Mouse (Mus musculus) kidney, embryonic 14.5 days (tissue): ENCODE results near the gene Sbk2. TPM values are rescaled to one million over a fixed set of nuclear protein-coding genes. Genes with fewer than 3 reads are reported as not detected.
"Not testable (repeated sequence)": the region's sequence is repeated elsewhere in the genome, so short reads cannot be mapped to it uniquely, and the experiment has no call there.

Source experiments
- ATAC-seq: fragments of 200-750 bp; cut with Nextera tagmentation; 2 replicates; pipeline ENCODE4 v1.8.0; 2017; ENCODE audit warnings: moderate number of reproducible peaks, mild to moderate bottlenecking, moderate TSS enrichment, moderate library complexity; ENCODE audit not compliant: low FRiP score, low TSS enrichment
- H3K27ac ChIP-seq: fragments of 300-500 bp; sonication (generic); 2 replicates; pipeline ENCODE4 v1.5.1; 2014; ENCODE audit warnings: low read depth, mild to moderate bottlenecking, low read length, moderate library complexity, mixed read lengths
- H3K27me3 ChIP-seq: fragments of 300-500 bp; sonication (generic); 2 replicates; pipeline ENCODE4 v1.6.1; 2014; ENCODE audit warnings: mild to moderate bottlenecking, low read length; ENCODE audit not compliant: control insufficient read depth, insufficient read depth
- H3K36me3 ChIP-seq: fragments of 300-500 bp; sonication (generic); 2 replicates; pipeline ENCODE4 v1.6.1; 2014; ENCODE audit warnings: low read length, mixed read lengths; ENCODE audit not compliant: control insufficient read depth, insufficient read depth
- H3K4me1 ChIP-seq: fragments of 300-500 bp; sonication (generic); 2 replicates; pipeline ENCODE4 v1.6.1; 2014; ENCODE audit warnings: low read length, mixed read lengths; ENCODE audit not compliant: control insufficient read depth, insufficient read depth
- H3K4me2 ChIP-seq: fragments of 300-500 bp; sonication (generic); replicated peaks from 2 replicates; pipeline ENCODE4 v1.6.1; 2014; ENCODE audit warnings: low read depth, mild to moderate bottlenecking, low read length
- H3K4me3 ChIP-seq: fragments of 300-500 bp; sonication (generic); 2 replicates; pipeline ENCODE4 v1.5.1; 2014; ENCODE audit warnings: mild to moderate bottlenecking, low read length
- H3K9ac ChIP-seq: fragments of 300-500 bp; sonication (generic); 2 replicates; pipeline ENCODE4 v1.6.1; 2014; ENCODE audit warnings: low read depth, mild to moderate bottlenecking, low read length, moderate library complexity
- H3K9me3 ChIP-seq: fragments of 300-500 bp; sonication (generic); 2 replicates; pipeline ENCODE4 v1.6.1; 2016; ENCODE audit warnings: low read length; ENCODE audit not compliant: control insufficient read depth
- WGBS: fragments of 180-500 bp; shearing (Covaris S2); extraction: QIAGEN DNeasy Blood & Tissue Kit; methylation state at CpG from one replicate; pipeline ENCODE4 v1.1.7; 2014; 5-methylcytosine and 5-hydroxymethylcytosine counted together
- polyA plus RNA-seq: library from polyadenylated mRNA; unstranded; fragments of >200 nt; fragmentation: Nextera tagmentation; extraction: Ambion mirVana; gene quantifications from 2 replicates; pipeline ENCODE4 v1.2.1, GENCODE M21; 2014

Sbk2 gene
- 0.43 TPM in 1 of 2 replicates, not detected in the other for polyA plus RNA-seq

- no peaks in the 10 kb centered on the region for H3K36me3 ChIP-seq
- no peak within 1 kb of the TSS for H3K9ac ChIP-seq
- peak; percentile 92 for ATAC-seq
- no peak within 1 kb of the TSS for H3K27ac ChIP-seq
- WGBS = 5% methylated on average over 10 of the region's 10 CpGs
- no peaks in the 10 kb centered on the region for H3K9me3 ChIP-seq
- no peak within 1 kb of the TSS for H3K4me2 ChIP-seq
- H3K27me3 ChIP-seq = no peaks in the 10 kb centered on the region; the same call in 1 of the 2 replicates
- no peaks in the 10 kb centered on the region for H3K4me1 ChIP-seq
- H3K4me3 ChIP-seq = no peak within 1 kb of the TSS
Observed at GRCm38 (mm10) chr7:4964272-4964671, at the start of gene Sbk2. TSS of gene Sbk2 (minus strand) at chr7:4964406.

- no peak for ATAC-seq
- H3K4me3 ChIP-seq = no peak overlapping the region; the same call in 1 of the 2 replicates
- peaks cover 52% of the 10 kb centered on the region for H3K36me3 ChIP-seq
- no peaks in the 10 kb centered on the region for H3K27me3 ChIP-seq
- WGBS = 91% methylated on average over 27 of the region's 27 CpGs
- H3K27ac ChIP-seq = no peak overlapping the region
- peak overlapping the region; percentile 40 for H3K4me2 ChIP-seq
- peaks cover 3% of the 10 kb centered on the region; the same call in 1 of the 2 replicates for H3K4me1 ChIP-seq
- no peak overlapping the region for H3K9ac ChIP-seq
- H3K9me3 ChIP-seq = peaks cover 2% of the 10 kb centered on the region; the same call in 1 of the 2 replicates
Observed at GRCm38 (mm10) chr7:5012681-5013513, 48.7 kb upstream of the Sbk2 start.

DNA sequence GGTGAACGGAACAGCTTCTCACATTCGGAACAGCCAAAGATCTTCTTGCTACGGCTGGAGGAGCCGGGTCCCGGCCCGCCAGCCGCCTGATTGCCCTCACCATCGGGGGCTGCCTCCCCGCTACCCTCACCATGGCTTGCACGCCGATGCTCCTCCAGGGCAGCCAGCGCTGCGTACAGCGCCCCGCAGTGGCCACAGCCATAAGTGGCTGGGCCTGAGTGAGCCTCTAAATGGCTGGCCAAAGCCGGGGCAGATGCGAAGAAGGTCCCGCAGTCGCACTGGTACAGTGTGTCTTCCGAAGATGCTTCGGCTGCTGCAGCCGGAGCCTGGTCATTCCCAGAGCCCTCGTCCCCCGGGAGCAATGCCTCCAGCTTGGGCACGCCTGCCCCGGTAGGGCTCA lies 44.0 kb upstream of the Sbk2 start:
- ATAC-seq = no peak
- peaks cover 61% of the 10 kb centered on the region for H3K36me3 ChIP-seq
- peaks cover 2% of the 10 kb centered on the region; the same call in 1 of the 2 replicates for H3K4me1 ChIP-seq
- no peaks in the 10 kb centered on the region for H3K27me3 ChIP-seq
- WGBS = 95% methylated on average over 26 of the region's 26 CpGs
- no peak overlapping the region for H3K9ac ChIP-seq
- H3K9me3 ChIP-seq = peaks cover 2% of the 10 kb centered on the region; the same call in 1 of the 2 replicates
- no peak overlapping the region for H3K4me2 ChIP-seq
- H3K27ac ChIP-seq = no peak overlapping the region
- H3K4me3 ChIP-seq = no peak overlapping the region

- not testable (repeated sequence) for H3K27ac ChIP-seq, H3K9me3 ChIP-seq, H3K4me1 ChIP-seq, H3K9ac ChIP-seq, H3K27me3 ChIP-seq, ATAC-seq, H3K4me3 ChIP-seq, H3K4me2 ChIP-seq
- 76% methylated on average over 8 of the region's 8 CpGs for WGBS
- peaks cover 13% of the 10 kb centered on the region for H3K36me3 ChIP-seq
Observed at GRCm38 (mm10) chr7:5002876-5003275, 38.7 kb upstream of the Sbk2 start.

DNA sequence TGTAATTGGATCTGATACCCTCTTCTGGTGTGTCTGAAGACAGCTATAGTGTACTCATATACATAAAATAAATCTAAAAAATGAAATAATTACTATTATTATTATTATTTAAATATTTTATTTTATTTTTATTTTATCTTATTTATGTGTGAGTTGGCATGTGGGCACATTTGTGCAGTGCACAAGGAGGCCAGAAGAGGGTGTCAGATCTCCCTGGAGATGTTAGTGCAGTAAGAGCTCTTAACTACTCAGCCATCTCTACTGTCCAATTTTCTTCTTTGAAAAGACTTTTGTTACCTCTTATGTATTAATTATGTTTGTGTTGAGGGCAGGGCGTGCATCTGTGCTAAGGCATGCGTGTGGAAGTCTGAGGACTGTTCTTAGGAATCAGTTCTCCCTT lies 35.7 kb upstream of the Sbk2 start:
- H3K4me1 ChIP-seq = peaks cover 6% of the 10 kb centered on the region; the same call in 1 of the 2 replicates
- H3K4me3 ChIP-seq = no peak overlapping the region
- H3K4me2 ChIP-seq = no peak overlapping the region
- no peak overlapping the region for H3K9ac ChIP-seq
- 66% methylated on average over 2 of the region's 2 CpGs for WGBS
- H3K9me3 ChIP-seq = no peaks in the 10 kb centered on the region
- no peak overlapping the region for H3K27ac ChIP-seq
- no peaks in the 10 kb centered on the region for H3K36me3 ChIP-seq
- H3K27me3 ChIP-seq = 0 out of 2 replicates have a peak, but pooled peaks cover 2% of the 10 kb centered on the region
- ATAC-seq = no peak

DNA sequence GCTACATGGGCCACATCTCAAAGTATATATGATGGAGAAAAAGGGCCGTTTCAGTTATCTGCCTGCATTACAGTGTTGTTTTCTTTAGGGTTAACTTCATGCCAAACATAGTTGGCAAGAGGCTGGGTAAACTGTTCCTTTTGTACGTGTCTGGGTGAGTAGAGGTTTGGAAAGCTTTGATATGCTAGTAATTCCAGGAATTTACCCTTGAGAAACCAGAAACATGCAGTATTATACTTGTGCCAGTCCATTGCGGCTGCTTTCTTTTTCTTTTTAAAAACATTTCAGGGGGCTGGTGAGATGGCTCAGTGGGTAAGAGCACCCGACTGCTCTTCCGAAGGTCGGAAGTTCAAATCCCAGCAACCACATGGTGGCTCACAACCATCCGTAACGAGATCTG lies 32.7 kb upstream of the Sbk2 start:
- peak overlapping the region; percentile 65 for H3K4me2 ChIP-seq
- H3K27ac ChIP-seq = no peak overlapping the region
- ATAC-seq = no peak
- H3K36me3 ChIP-seq = peaks cover 19% of the 10 kb centered on the region
- WGBS = 67% methylated on average over 6 of the region's 8 CpGs
- H3K4me3 ChIP-seq = peak overlapping the region; percentile 76
- peaks cover 8% of the 10 kb centered on the region; the same call in 1 of the 2 replicates for H3K27me3 ChIP-seq
- H3K9ac ChIP-seq = 0 out of 2 replicates have a peak overlapping the region, but pooled peaks have one; percentile 87
- H3K4me1 ChIP-seq = peaks cover 13% of the 10 kb centered on the region; the same call in 1 of the 2 replicates
- peaks cover 17% of the 10 kb centered on the region for H3K9me3 ChIP-seq

- 6% methylated on average over 18 of the region's 26 CpGs for WGBS
- H3K9ac ChIP-seq = peak within 1 kb of the TSS; percentile 87
- peaks cover 8% of the 10 kb centered on the region; the same call in 1 of the 2 replicates for H3K27me3 ChIP-seq
- peaks cover 19% of the 10 kb centered on the region for H3K36me3 ChIP-seq
- peaks cover 17% of the 10 kb centered on the region for H3K9me3 ChIP-seq
- peak within 1 kb of the TSS; percentile 65 for H3K4me2 ChIP-seq
- peak within 1 kb of the TSS; percentile 76 for H3K4me3 ChIP-seq
- peaks cover 13% of the 10 kb centered on the region; the same call in 1 of the 2 replicates for H3K4me1 ChIP-seq
- ATAC-seq = peak; percentile 86
- H3K27ac ChIP-seq = peak within 1 kb of the TSS; percentile 52; the same call in 1 of the 2 replicates
Observed at GRCm38 (mm10) chr7:4996003-4996895, 32.0 kb upstream of the Sbk2 start, which contains the start of gene Zfp579. TSS of gene Zfp579 (minus strand) at chr7:4996158.

DNA sequence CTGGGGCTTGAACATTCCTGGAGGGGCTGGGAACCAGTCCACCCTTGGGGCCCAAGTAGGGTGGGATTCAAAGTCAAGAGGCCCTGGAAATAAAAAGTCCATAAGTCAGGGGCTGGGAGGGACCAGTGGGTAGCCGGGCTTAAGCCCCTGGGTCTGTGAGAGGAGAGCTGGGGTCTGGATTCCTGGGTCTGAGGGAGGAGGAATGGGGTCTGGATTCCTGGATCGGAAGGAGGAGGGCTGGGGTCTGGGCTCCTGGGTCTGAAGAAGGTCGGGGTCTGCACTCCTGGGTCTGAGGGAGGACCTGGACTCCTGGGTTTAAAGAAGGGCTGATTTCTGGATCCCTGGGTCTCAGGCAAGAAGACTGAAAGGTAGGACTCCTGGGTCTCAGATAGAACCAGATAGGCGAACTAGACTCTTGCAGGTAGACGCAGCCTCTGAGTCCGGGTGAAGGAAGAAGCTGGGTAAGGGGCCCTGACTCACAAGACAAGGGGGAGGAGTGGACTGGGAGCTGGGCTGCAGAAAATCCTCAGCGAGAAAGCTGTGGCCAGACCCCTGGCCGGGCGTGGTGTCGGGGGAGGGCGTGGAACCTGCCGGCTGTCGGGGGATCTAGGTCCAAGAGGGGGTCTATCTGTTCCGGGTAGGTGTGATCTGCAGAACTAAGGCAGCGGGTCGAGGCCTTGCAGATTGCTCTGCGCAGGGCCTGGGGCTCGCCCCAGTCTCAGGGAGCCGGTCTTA lies 31.2 kb upstream of the Sbk2 start:
- H3K27ac ChIP-seq = no peak overlapping the region
- peak overlapping the region; percentile 87 for H3K9ac ChIP-seq
- H3K9me3 ChIP-seq = peaks cover 17% of the 10 kb centered on the region
- peaks cover 19% of the 10 kb centered on the region for H3K36me3 ChIP-seq
- H3K27me3 ChIP-seq = peaks cover 8% of the 10 kb centered on the region; the same call in 1 of the 2 replicates
- 6% methylated on average over 19 of the region's 19 CpGs for WGBS
- H3K4me3 ChIP-seq = peak overlapping the region; percentile 76
- no peak for ATAC-seq
- peaks cover 13% of the 10 kb centered on the region; the same call in 1 of the 2 replicates for H3K4me1 ChIP-seq
- H3K4me2 ChIP-seq = peak overlapping the region; percentile 65
